7 mouse cellular contexts compared by ENCODE assay signal in the genomic region with DNA sequence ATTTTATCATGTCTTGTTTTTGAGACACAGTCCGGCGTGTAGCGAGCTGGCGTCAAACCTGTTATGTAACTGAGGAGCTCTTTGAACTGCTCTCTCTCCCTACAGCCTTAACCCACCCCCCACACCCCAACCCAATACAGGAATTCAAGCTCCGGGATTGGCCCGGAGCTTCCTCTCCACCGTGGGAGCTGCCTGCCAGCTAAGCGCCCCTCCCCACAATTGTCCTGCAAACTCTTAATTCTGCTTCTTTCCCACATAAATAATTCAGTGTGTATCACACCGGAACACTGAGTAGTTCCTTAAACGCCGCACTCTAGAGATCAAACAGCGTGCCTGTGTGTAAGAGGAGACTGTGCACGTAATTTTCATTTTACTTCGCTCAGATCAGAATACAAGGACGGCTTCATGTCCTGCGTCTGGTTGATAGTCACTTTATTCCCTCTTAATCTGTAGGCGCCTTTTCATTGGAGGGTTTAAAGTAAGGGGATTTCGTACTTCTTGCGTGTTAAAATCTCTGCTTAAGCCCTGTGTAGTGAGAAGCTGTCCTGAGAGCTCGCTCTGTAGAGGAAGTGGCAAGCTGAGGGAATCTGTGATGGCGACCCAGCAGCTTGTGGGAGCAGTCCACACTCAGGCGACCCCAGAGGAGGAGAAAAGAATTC.
A peak's percentile ranks its signal among the peaks of the same experiment; 100 is the strongest.
DNase-seq lines count a peak whose midpoint lies in the region; ATAC-seq and TF ChIP-seq lines count a peak whose summit lies in the region.

No protein-coding gene starts in this region.

- no peaks in the 10 kb centered on the region for H3K36me3 ChIP-seq in kidney, adult 2 months (ENCODE audit: control insufficient read depth, insufficient read depth, low read length)
- no peaks in the 10 kb centered on the region for H3K36me3 ChIP-seq in liver, embryonic 11.5 days (ENCODE audit: control insufficient read depth, insufficient read depth, low read length)
- no peaks in the 10 kb centered on the region for H3K36me3 ChIP-seq in myocyte (ENCODE audit: control insufficient read depth, insufficient read depth)

- no peaks in the 10 kb centered on the region for H3K79me2 ChIP-seq in myocyte (ENCODE audit: control insufficient read depth, insufficient read depth)

- peak overlapping the region; percentile 61 for H3K27ac ChIP-seq in bone marrow macrophage, adult 2 months (ENCODE audit: insufficient read depth, low read depth, low read length)
- peak overlapping the region; percentile 73 for H3K27ac ChIP-seq in kidney, adult 2 months (ENCODE audit: insufficient read depth, low read depth, low read length)
- no peak overlapping the region for H3K27ac ChIP-seq in liver, embryonic 11.5 days (ENCODE audit: low read depth, low read length)

- no peak overlapping the region for H3ac ChIP-seq in myocyte (ENCODE audit: control insufficient read depth, insufficient read length)

- no peak for TF ChIP-seq POLR2A in bone marrow macrophage, adult 2 months (IDR thresholded peaks at IDR 0.05; ENCODE audit: borderline replicate concordance, low read depth, low read length)
- TF ChIP-seq POLR2A in kidney, adult 2 months (IDR thresholded peaks at IDR 0.05; ENCODE audit: low read depth, low read length), result no peak
- TF ChIP-seq POLR2A in myocyte (IDR thresholded peaks at IDR 0.05; ENCODE audit: insufficient read length, low read depth), result peak; percentile 17

- H3K4me1 ChIP-seq in bone marrow macrophage, adult 2 months (ENCODE audit: control insufficient read depth, insufficient read depth, low read length), result peaks cover 22% of the 10 kb centered on the region
- peaks cover 7% of the 10 kb centered on the region; the same call in 1 of the 2 replicates for H3K4me1 ChIP-seq in kidney, adult 2 months (ENCODE audit: control insufficient read depth, insufficient read depth, low read length)
- no peaks in the 10 kb centered on the region for H3K4me1 ChIP-seq in liver, embryonic 11.5 days (replicated peaks; ENCODE audit: control insufficient read depth, insufficient read depth, low read length)

- H3K27me3 ChIP-seq in kidney, adult 2 months (replicated peaks; ENCODE audit: control insufficient read depth, insufficient read depth, low read length), result no peaks in the 10 kb centered on the region
- H3K27me3 ChIP-seq in liver, embryonic 11.5 days (replicated peaks; ENCODE audit: control insufficient read depth, insufficient read depth, low read length), result no peaks in the 10 kb centered on the region; the same call in 1 of the 2 replicates
- H3K27me3 ChIP-seq in myocyte (ENCODE audit: control insufficient read depth, insufficient read depth, insufficient read length), result no peaks in the 10 kb centered on the region

- H3K9ac ChIP-seq in liver, embryonic 11.5 days (ENCODE audit: low read depth, low read length), result no peak overlapping the region

- WGBS in kidney, adult 2 months, result 1% methylated on average over 22 of the region's 22 CpGs
- WGBS in liver, embryonic 11.5 days, result 4% methylated on average over 22 of the region's 22 CpGs

- peak overlapping the region; percentile 63 for H3K4me2 ChIP-seq in liver, embryonic 11.5 days
- H3K4me2 ChIP-seq in myocyte (ENCODE audit: low read depth), result peak overlapping the region; percentile 83

- no peak for TF ChIP-seq CTCF in bone marrow macrophage, adult 2 months (IDR thresholded peaks at IDR 0.05; ENCODE audit: low read depth, low read length)
- no peak for TF ChIP-seq CTCF in kidney, adult 2 months (conservative IDR thresholded peaks at IDR 0.05; ENCODE audit: insufficient read depth, insufficient read length, low read depth, low read length)

- peak; percentile 40 to 55 for DNase-seq in cerebellum, postnatal 36 days
- peak; percentile 62 for DNase-seq in heart, adult 8-10 months (ENCODE audit: low spot score)
- peak; percentile 61 for DNase-seq in kidney, adult 2 months
- peak; percentile 37 for DNase-seq in liver, embryonic 11.5 days (ENCODE audit: low spot score)
- DNase-seq in spleen, adult 18-20 months, result no peak

- peak overlapping the region; percentile 41 for H3K4me3 ChIP-seq in bone marrow macrophage, adult 2 months (ENCODE audit: insufficient read depth, low read length)
- H3K4me3 ChIP-seq in kidney, adult 2 months (ENCODE audit: insufficient read depth, low read depth, low read length), result peak overlapping the region; percentile 59
- H3K4me3 ChIP-seq in liver, embryonic 11.5 days (ENCODE audit: low read depth, low read length), result peak overlapping the region; percentile 44
- H3K4me3 ChIP-seq in myocyte, result peak overlapping the region; percentile 1

- no peak for ATAC-seq in liver, embryonic 11.5 days (replicated peaks; ENCODE audit: low FRiP score)

- H3K9me3 ChIP-seq in liver, embryonic 11.5 days (ENCODE audit: control insufficient read depth, low read length), result no peaks in the 10 kb centered on the region

TF ChIP-seq in myocyte, 11 proteins besides CTCF, POLR2A, EP300 and RAD21:
- TF ChIP-seq USF1 (IDR thresholded peaks at IDR 0.05; ENCODE audit: low read depth) (no peak), REST (IDR thresholded peaks at IDR 0.05; ENCODE audit: insufficient read depth, insufficient read length) (no peak), MYOG (IDR thresholded peaks at IDR 0.05; ENCODE audit: control insufficient read depth in 1 of 3, insufficient read depth in 1 of 3, insufficient read length in 2 of 3, low read depth in 2 of 3) (no peak), SRF (IDR thresholded peaks at IDR 0.05; ENCODE audit: control insufficient read depth, insufficient read length, low read depth) (no peak), CEBPB (IDR thresholded peaks at IDR 0.05; ENCODE audit: insufficient read depth, poor library complexity, severe bottlenecking) (no peak), MYOD1 (IDR thresholded peaks at IDR 0.05; ENCODE audit: control insufficient read depth in 1 of 3, insufficient read length in 2 of 3, low read depth in 2 of 3) (no peak)

Comparison
In these comparisons a context has a peak if more than half of its experiments do, and no peak if none do; other contexts are left out.
1. H3K4me3 ChIP-seq: peak in every context shown above with its lines; median percentile 59 in kidney, adult 2 months; 44 in liver, embryonic 11.5 days; 41 in bone marrow macrophage, adult 2 months; 1 in myocyte.
2. DNase-seq: peak in cerebellum, postnatal 36 days (2 of 2), heart, adult 8-10 months (single experiment), kidney, adult 2 months (single experiment) and liver, embryonic 11.5 days (single experiment); none in spleen, adult 18-20 months (0 of 2).